ENCODE assay signal across 24 mouse cellular contexts in the genomic region with DNA sequence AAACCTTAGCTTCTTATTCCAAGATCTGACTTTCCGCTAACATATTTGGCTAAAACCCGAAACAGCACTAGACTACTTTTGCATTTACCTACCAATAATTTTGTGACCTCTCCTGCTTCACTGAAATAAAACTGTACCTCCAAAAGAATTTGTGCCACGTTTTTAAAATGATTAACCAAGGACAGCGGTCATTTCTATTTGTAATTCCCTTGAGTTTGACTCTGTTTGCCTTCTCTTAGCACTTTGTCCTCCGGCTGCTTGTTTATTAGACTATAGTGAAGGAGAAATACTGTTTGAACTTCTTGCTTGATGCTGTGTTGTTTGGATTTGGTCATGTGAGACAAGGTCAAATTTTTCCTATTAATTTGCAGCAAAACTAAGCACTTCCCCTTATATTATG. TPM values are rescaled to one million over a fixed set of nuclear protein-coding genes. Genes with fewer than 3 reads are reported as not detected.
"Had no signal": no experiment of that assay in that cellular context is flagged by ENCODE, and none has a peak within 500 bp of the region (broad histone marks: within the 10 kb centered on the region; RNA-seq: fewer than 3 reads in every experiment).

No protein-coding gene starts in this region.

- H3K9ac ChIP-seq: kidney, embryonic 15.5 days had no signal

- H3K36me3 ChIP-seq: kidney, embryonic 15.5 days had no signal

- H3K27ac ChIP-seq: hindbrain, postnatal 0 days; kidney, embryonic 15.5 days; layer of hippocampus, adult 2 months; left cerebral cortex, adult 2 months; stomach, postnatal 0 days had no signal

- H3K4me2 ChIP-seq: kidney, embryonic 15.5 days; midbrain, embryonic 11.5 days had no signal

- H3K4me3 ChIP-seq: kidney, embryonic 15.5 days; layer of hippocampus, adult 2 months; left cerebral cortex, adult 2 months had no signal

- DNase-seq: kidney, adult 18-20 months; kidney, postnatal 25 days; layer of hippocampus, adult 9-11 months; lung, adult 2 months; lung, postnatal 14 days; lung, postnatal 4 days; midbrain, embryonic 14.5 days; right cerebral cortex, adult 18-20 months; right cerebral cortex, postnatal 14 days; right cerebral cortex, postnatal 4 days; thymus, postnatal 25 days had no signal

- H3K9me3 ChIP-seq: kidney, embryonic 15.5 days had no signal

- H3K4me1 ChIP-seq: kidney, embryonic 15.5 days had no signal

- H3K27me3 ChIP-seq: kidney, embryonic 15.5 days had no signal

- ATAC-seq: hindbrain, postnatal 0 days; inflammation-experienced regulatory T-cells, adult 6 months; intestine, embryonic 16.5 days had no signal

RNA-seq across cellular contexts. Expression of a gene that starts 12.7 kb away (rescaled TPM):
- polyA plus RNA-seq: intestine, embryonic 16.5 days; large intestine, adult 2 months; limb, embryonic 11.5 days; lung, adult 2 months; lung, embryonic 16.5 days; midbrain, embryonic 11.5 days; neural tube, embryonic 14.5 days; stomach, embryonic 14.5 days had no signal
